Mouse (Mus musculus) liver, adult 2 months (tissue): ENCODE data around the gene Mien1. TPM values are rescaled to one million over a fixed set of nuclear protein-coding genes. Genes with fewer than 3 reads are reported as not detected.
A peak's percentile ranks its signal among the peaks of the same experiment; 100 is the strongest.

Experiments used
- DNase-seq: peaks from one replicate; pipeline ENCODE4 v3.0.0-alpha.2; 2011; ENCODE audit warnings: low read depth, low spot score; ENCODE audit errors: extremely low read depth
- H3K27ac ChIP-seq: fragments of 200-500 bp; replicated peaks from 2 replicates; pipeline ENCODE4 v1.5.1; 2012; ENCODE audit warnings: low read depth, mild to moderate bottlenecking, control low read depth, inconsistent platforms, low read length; ENCODE audit not compliant: insufficient read depth
- H3K27me3 ChIP-seq: fragments of 200-500 bp; 2 replicates; pipeline ENCODE4 v1.6.1; 2012; ENCODE audit warnings: mild to moderate bottlenecking, moderate library complexity, low read length, inconsistent platforms; ENCODE audit not compliant: control insufficient read depth, insufficient read depth
- H3K36me3 ChIP-seq: fragments of 200-500 bp; 2 replicates; pipeline ENCODE4 v1.6.1; 2012; ENCODE audit warnings: low read length, inconsistent platforms; ENCODE audit not compliant: control insufficient read depth, insufficient read depth
- H3K4me1 ChIP-seq: fragments of 200-500 bp; 2 replicates; pipeline ENCODE4 v1.6.1; 2011; ENCODE audit warnings: low read length; ENCODE audit not compliant: control insufficient read depth, insufficient read depth
- H3K4me3 ChIP-seq: fragments of 200-500 bp; 2 replicates; pipeline ENCODE4 v1.5.1; 2011; ENCODE audit warnings: low read depth, mild to moderate bottlenecking, control low read depth, low read length, moderate library complexity; ENCODE audit not compliant: insufficient read depth
- H3K79me2 ChIP-seq: fragments of 200-500 bp; 2 replicates; pipeline ENCODE4 v1.6.1; 2012; ENCODE audit warnings: inconsistent platforms, mild to moderate bottlenecking, low read length, moderate library complexity; ENCODE audit not compliant: control insufficient read depth, insufficient read depth
- H3K9ac ChIP-seq: fragments of 200-500 bp; 2 replicates; pipeline ENCODE4 v1.6.1; 2012; ENCODE audit warnings: low read depth, mild to moderate bottlenecking, control low read depth, inconsistent platforms, low read length
- CTCF ChIP-seq: fragments of 200-500 bp; IDR thresholded peaks from 2 replicates; pipeline ENCODE4 v1.5.1; 2011; ENCODE audit warnings: low read depth, low read length, control low read depth
- POLR2A ChIP-seq: fragments of 200-500 bp; IDR thresholded peaks from 2 replicates; pipeline ENCODE4 v1.6.1; 2011; ENCODE audit warnings: low read length, control low read depth; ENCODE audit not compliant: insufficient read depth; ENCODE audit errors: extremely low read depth
- WGBS: fragments of 180-500 bp; shearing (Covaris S2); methylation state at CpG from one replicate; pipeline ENCODE4 v1.1.7; 2018; 5-methylcytosine and 5-hydroxymethylcytosine counted together
- polyA plus RNA-seq: library from polyadenylated mRNA; depleted of rRNA; stranded (reverse); fragments of >200 nt; gene quantifications from 2 replicates; pipeline ENCODE4 v1.2.3, GENCODE M21; 2012
- total RNA-seq: library from RNA; depleted of rRNA; stranded (reverse); fragments of >200 nt; gene quantifications from 2 replicates; pipeline ENCODE4 v1.2.3, GENCODE M21; 2014

The Mien1 gene
- total and polyA plus RNA-seq, 2 experiments: 62.8 to 75.0 TPM

DNA sequence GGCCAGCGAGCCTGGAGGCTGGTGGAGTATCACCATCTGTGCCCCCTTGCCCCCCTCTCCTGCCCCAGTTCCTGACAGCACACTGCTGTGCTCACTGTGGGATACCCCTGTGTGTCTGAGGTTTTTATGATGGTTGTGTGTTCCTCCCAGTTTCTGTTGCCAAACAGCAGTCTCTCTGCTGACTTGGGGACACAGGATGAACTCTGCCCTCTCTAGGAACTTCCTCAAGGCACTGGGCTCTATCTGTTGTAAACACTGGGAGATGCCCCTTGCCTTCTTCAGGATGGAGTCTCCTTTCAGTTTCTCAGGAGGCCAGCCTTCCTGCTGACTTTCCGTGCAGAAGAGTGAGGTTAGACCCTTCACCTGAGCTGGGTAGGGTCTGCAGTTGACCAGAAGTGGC lies 24.6 kb downstream of the Mien1 start:
- H3K4me1 ChIP-seq: 0 out of 2 replicates have a peak, but pooled peaks cover 2% of the 10 kb centered on the region
- no peak overlapping the region for H3K9ac ChIP-seq
- no peak overlapping the region for H3K4me3 ChIP-seq
- H3K27ac ChIP-seq: no peak overlapping the region
- peaks cover 11% of the 10 kb centered on the region for H3K27me3 ChIP-seq
- 66% methylated on average over 2 of the region's 2 CpGs for WGBS
- no peak for DNase-seq
- no peaks in the 10 kb centered on the region for H3K36me3 ChIP-seq
- TF ChIP-seq POLR2A (no peak), CTCF (no peak)
- H3K79me2 ChIP-seq: peaks cover 3% of the 10 kb centered on the region; the same call in 1 of the 2 replicates

DNA sequence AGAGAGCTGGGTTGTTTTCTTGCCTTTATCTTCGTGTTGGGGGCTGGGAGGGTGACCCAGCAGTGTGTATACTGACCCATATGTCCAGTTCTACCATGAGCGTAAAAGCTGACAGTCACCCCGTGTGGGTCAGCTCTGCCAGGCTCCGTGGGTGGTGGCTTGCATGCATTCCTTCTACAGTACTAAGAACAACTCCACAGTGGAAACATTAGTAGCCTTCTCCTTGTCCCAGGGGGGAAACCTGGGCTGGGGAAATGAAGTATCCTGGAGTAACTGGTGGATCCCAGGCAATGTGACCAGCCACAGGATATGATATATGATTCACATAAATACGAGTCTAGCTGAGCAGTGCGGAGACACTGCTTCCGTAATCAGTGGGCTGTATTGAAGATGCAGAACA lies 25.1 kb downstream of the Mien1 start:
- Histone ChIP-seq H3K27ac (no peak overlapping the region), H3K9ac (no peak overlapping the region), H3K79me2 (peaks cover 3% of the 10 kb centered on the region; the same call in 1 of the 2 replicates), H3K36me3 (no peaks in the 10 kb centered on the region), H3K4me1 (0 out of 2 replicates have a peak, but pooled peaks cover 2% of the 10 kb centered on the region), H3K4me3 (no peak overlapping the region; the same call in 1 of the 2 replicates), H3K27me3 (peaks cover 13% of the 10 kb centered on the region)
- DNase-seq: no peak
- no peak for TF ChIP-seq CTCF
- no peak for TF ChIP-seq POLR2A
- WGBS: 51% methylated on average over 7 of the region's 7 CpGs

DNA sequence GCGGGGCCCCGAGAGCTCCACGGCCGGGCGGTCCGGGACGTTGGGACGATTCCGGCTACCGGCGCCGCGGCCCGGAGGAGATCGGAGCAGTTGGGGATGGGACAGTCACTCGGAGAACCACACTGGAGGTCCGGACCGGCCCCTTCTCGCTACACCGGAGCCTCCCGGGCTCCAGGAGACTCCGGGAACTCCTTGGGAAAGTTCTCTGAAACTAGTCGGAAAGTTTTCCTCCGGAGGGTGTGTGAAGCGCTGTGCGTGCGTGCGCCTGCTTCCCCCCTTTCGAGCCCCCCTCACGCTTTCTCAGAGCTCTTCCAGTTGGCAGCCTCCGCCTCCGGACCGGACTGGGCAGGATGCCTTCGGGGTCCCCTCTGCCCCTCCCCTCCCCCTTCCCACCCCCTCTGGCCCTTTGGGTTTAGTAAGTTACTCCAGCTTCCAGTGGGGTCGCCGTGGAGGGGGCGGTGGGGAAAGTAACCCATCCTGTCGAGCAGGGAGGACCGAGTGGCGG lies 25.9 kb downstream of the Mien1 start:
- Histone ChIP-seq H3K27me3 (peaks cover 13% of the 10 kb centered on the region), H3K9ac (peak overlapping the region; percentile 91), H3K36me3 (no peaks in the 10 kb centered on the region), H3K79me2 (peaks cover 3% of the 10 kb centered on the region; the same call in 1 of the 2 replicates), H3K27ac (peak overlapping the region; percentile 57), H3K4me3 (peak overlapping the region; percentile 90), H3K4me1 (0 out of 2 replicates have a peak, but pooled peaks cover 2% of the 10 kb centered on the region)
- no peak for TF ChIP-seq CTCF
- no peak for DNase-seq
- 2% methylated on average over 40 of the region's 40 CpGs for WGBS

GRCm38 (mm10) chr11:98412273-98412796 lies 26.5 kb downstream of the Mien1 start, which contains the start of gene Erbb2:
Gene Erbb2 (plus strand): TSS chr11:98412470.
- 2% methylated on average over 49 of the region's 49 CpGs for WGBS
- TF ChIP-seq CTCF (no peak), POLR2A (0 out of 2 replicates have a peak, but pooled peaks have one; percentile 38)
- peaks cover 3% of the 10 kb centered on the region; the same call in 1 of the 2 replicates for H3K79me2 ChIP-seq
- no peak for DNase-seq
- H3K9ac ChIP-seq: peak within 1 kb of the TSS; percentile 91
- no peaks in the 10 kb centered on the region for H3K36me3 ChIP-seq
- H3K27ac ChIP-seq: peak within 1 kb of the TSS; percentile 57
- H3K4me3 ChIP-seq: peak within 1 kb of the TSS; percentile 90
- peaks cover 13% of the 10 kb centered on the region for H3K27me3 ChIP-seq
- H3K4me1 ChIP-seq: 0 out of 2 replicates have a peak, but pooled peaks cover 2% of the 10 kb centered on the region

GRCm38 (mm10) chr11:98409341-98409822 lies 29.4 kb downstream of the Mien1 start:
- H3K36me3 ChIP-seq: no peaks in the 10 kb centered on the region
- no peak overlapping the region for H3K9ac ChIP-seq
- TF ChIP-seq CTCF (no peak), POLR2A (no peak)
- H3K27ac ChIP-seq: no peak overlapping the region
- DNase-seq: no peak
- H3K4me3 ChIP-seq: no peak overlapping the region
- 0 out of 2 replicates have a peak, but pooled peaks cover 2% of the 10 kb centered on the region for H3K4me1 ChIP-seq
- WGBS: 28% methylated on average over 10 of the region's 10 CpGs
- H3K27me3 ChIP-seq: peaks cover 13% of the 10 kb centered on the region
- H3K79me2 ChIP-seq: peaks cover 3% of the 10 kb centered on the region; the same call in 1 of the 2 replicates

- Histone ChIP-seq H3K4me1 (0 out of 2 replicates have a peak, but pooled peaks cover 2% of the 10 kb centered on the region), H3K9ac (no peak overlapping the region), H3K36me3 (no peaks in the 10 kb centered on the region), H3K27me3 (peaks cover 13% of the 10 kb centered on the region), H3K4me3 (no peak overlapping the region), H3K79me2 (peaks cover 3% of the 10 kb centered on the region; the same call in 1 of the 2 replicates), H3K27ac (no peak overlapping the region)
- no peak for DNase-seq
- 72% methylated on average over 8 of the region's 8 CpGs for WGBS
- TF ChIP-seq POLR2A (no peak), CTCF (no peak)
Observed at GRCm38 (mm10) chr11:98408872-98409271, 29.9 kb downstream of the Mien1 start.
